Mouse (Mus musculus) midbrain, embryonic 14.5 days (tissue): ENCODE data around the gene Unc93b1. TPM values are rescaled to one million over a fixed set of nuclear protein-coding genes. Genes with fewer than 3 reads are reported as not detected.
"Not testable (repeated sequence)": the region's sequence is repeated elsewhere in the genome, so short reads cannot be mapped to it uniquely, and the experiment has no call there.

ENCODE experiments used
- ATAC-seq: fragments of 200-750 bp; cut with Nextera tagmentation; 2 replicates; pipeline ENCODE4 v1.8.0; 2017; ENCODE audit warnings: moderate number of reproducible peaks, moderate library complexity; ENCODE audit not compliant: low FRiP score, low TSS enrichment
- DNase-seq: peaks from one replicate; pipeline ENCODE4 v3.0.0-alpha.2; 2015
- H3K27ac ChIP-seq: fragments of 300-500 bp; sonication (generic); replicated peaks from 2 replicates; pipeline ENCODE4 v1.5.1; 2014; ENCODE audit warnings: mild to moderate bottlenecking, low read depth, low read length, moderate library complexity
- H3K27me3 ChIP-seq: fragments of 300-500 bp; sonication (generic); 2 replicates; pipeline ENCODE4 v1.6.1; 2014; ENCODE audit warnings: low read length, control low read depth, mixed read lengths; ENCODE audit not compliant: control insufficient read depth, insufficient read depth
- H3K36me3 ChIP-seq: fragments of 300-500 bp; sonication (generic); 2 replicates; pipeline ENCODE4 v1.6.1; 2014; ENCODE audit warnings: low read length, control low read depth; ENCODE audit not compliant: control insufficient read depth, insufficient read depth
- H3K4me1 ChIP-seq: fragments of 300-500 bp; sonication (generic); 2 replicates; pipeline ENCODE4 v1.6.1; 2014; ENCODE audit warnings: mild to moderate bottlenecking, antibody characterized with exemption, low read length, control low read depth; ENCODE audit not compliant: control insufficient read depth, insufficient read depth
- H3K4me2 ChIP-seq: fragments of 300-500 bp; sonication (generic); 2 replicates; pipeline ENCODE4 v1.6.1; 2014; ENCODE audit warnings: mild to moderate bottlenecking, low read length, moderate library complexity
- H3K4me3 ChIP-seq: fragments of 300-500 bp; sonication (generic); replicated peaks from 2 replicates; pipeline ENCODE4 v1.5.1; 2014; ENCODE audit warnings: low read depth, low read length
- H3K9ac ChIP-seq: fragments of 300-500 bp; sonication (generic); replicated peaks from 2 replicates; pipeline ENCODE4 v1.6.1; 2014; ENCODE audit warnings: mild to moderate bottlenecking, low read length, moderate library complexity
- H3K9me3 ChIP-seq: fragments of 300-500 bp; sonication (generic); 2 replicates; pipeline ENCODE4 v1.6.1; 2016; ENCODE audit warnings: low read length, control low read depth, mixed read lengths; ENCODE audit not compliant: control insufficient read depth
- WGBS: fragments of 180-500 bp; shearing (Covaris S2); extraction: QIAGEN DNeasy Blood & Tissue Kit; methylation state at CpG from one replicate; pipeline ENCODE4 v1.1.7; 2014; 5-methylcytosine and 5-hydroxymethylcytosine counted together
- polyA plus RNA-seq: library from polyadenylated mRNA; unstranded; fragments of >200 nt; fragmentation: Nextera tagmentation; extraction: Ambion mirVana; gene quantifications from 2 replicates; pipeline ENCODE4 v1.2.1, GENCODE M21; 2014

Gene Unc93b1
- polyA plus RNA-seq, 1 experiment from 2014 or later: 13.4 TPM

DNA sequence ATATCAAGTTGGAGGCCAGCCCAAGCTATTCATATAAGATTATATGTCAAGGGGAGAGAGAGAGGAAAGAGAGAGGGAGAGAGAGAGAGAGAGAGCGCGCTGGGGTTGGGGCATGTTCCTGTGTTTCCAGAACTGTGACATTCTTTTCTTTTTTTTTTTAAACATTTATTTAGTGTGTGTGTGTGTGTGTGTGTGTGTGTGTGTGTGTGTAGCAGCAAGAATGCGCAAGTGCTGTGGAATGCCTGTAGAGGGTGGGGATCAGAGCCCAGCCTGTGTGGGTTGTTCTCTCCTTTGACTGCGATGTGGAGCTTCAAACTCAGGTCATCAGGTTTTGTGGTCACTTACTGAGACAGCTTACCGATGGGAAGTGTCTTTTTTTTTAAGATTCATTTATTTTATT, 25.2 kb downstream of the Unc93b1 start:
- DNase-seq (no peak), ATAC-seq (no peak)
- Histone ChIP-seq H3K4me2 (no peak overlapping the region), H3K36me3 (no peaks in the 10 kb centered on the region), H3K9me3 (no peaks in the 10 kb centered on the region), H3K4me3 (no peak overlapping the region), H3K9ac (no peak overlapping the region), H3K27me3 (no peaks in the 10 kb centered on the region), H3K27ac (no peak overlapping the region), H3K4me1 (no peaks in the 10 kb centered on the region)
- 90% methylated on average over 5 of the region's 5 CpGs for WGBS

GRCm38 (mm10) chr19:3961805-3962204, 26.8 kb downstream of the Unc93b1 start:
- not testable (repeated sequence) for H3K4me3 ChIP-seq, H3K27me3 ChIP-seq, DNase-seq, H3K9ac ChIP-seq, H3K36me3 ChIP-seq, ATAC-seq, H3K4me2 ChIP-seq, H3K9me3 ChIP-seq, H3K27ac ChIP-seq, H3K4me1 ChIP-seq
- WGBS: 83% methylated on average over 6 of the region's 6 CpGs

GRCm38 (mm10) chr19:3962469-3962868, 27.5 kb downstream of the Unc93b1 start:
- no peak for DNase-seq
- Histone ChIP-seq H3K27me3 (no peaks in the 10 kb centered on the region), H3K27ac (no peak overlapping the region), H3K4me3 (no peak overlapping the region), H3K4me1 (no peaks in the 10 kb centered on the region), H3K9ac (no peak overlapping the region), H3K36me3 (no peaks in the 10 kb centered on the region), H3K4me2 (no peak overlapping the region), H3K9me3 (no peaks in the 10 kb centered on the region)
- no peak for ATAC-seq
- 11% methylated on average over 2 of the region's 2 CpGs for WGBS

GRCm38 (mm10) chr19:3964030-3964429, 29.0 kb downstream of the Unc93b1 start:
- Histone ChIP-seq H3K9me3 (no peaks in the 10 kb centered on the region), H3K4me3 (no peak overlapping the region), H3K4me1 (no peaks in the 10 kb centered on the region), H3K27ac (no peak overlapping the region), H3K27me3 (no peaks in the 10 kb centered on the region), H3K9ac (no peak overlapping the region), H3K36me3 (no peaks in the 10 kb centered on the region), H3K4me2 (no peak overlapping the region)
- ATAC-seq (no peak), DNase-seq (no peak)
- 75% methylated on average over 4 of the region's 4 CpGs for WGBS

DNA sequence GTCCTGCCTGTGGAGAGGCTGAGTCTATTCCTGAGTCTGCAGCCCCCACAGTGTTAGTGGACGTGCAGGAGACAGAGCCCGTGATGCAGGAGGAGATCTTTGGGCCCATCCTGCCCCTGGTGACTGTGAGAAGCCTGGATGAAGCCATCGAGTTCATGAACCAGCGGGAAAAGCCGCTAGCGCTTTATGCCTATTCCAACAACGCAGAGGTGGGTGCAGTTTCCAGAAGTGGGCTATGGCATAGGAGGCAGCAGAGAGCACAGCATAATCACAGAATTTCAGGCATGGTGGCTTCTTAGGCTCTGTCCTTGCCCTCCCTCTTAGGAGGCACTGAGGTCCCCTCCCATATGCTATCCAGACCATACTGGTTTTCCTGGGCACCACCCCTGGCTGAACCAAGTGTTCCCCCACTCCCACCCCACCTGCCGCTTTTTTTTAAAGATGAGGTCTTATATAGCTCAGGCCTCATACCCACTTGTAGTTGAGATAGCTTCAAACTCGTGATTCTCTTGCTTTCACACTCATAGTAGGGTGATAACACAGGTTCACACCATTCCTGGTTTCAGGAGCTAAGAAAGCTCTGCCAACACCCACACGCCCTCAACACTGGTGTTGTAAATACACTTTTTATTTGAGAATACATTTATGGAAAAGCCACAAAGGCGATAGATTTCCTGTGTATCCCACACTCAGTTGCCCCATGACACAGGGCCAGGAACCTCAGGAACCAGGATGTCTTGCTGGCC, 31.5 kb downstream of the Unc93b1 start:
- H3K4me2 ChIP-seq: no peak overlapping the region
- no peak overlapping the region for H3K9ac ChIP-seq
- no peaks in the 10 kb centered on the region for H3K4me1 ChIP-seq
- DNase-seq (no peak), ATAC-seq (no peak)
- no peaks in the 10 kb centered on the region for H3K36me3 ChIP-seq
- no peaks in the 10 kb centered on the region for H3K27me3 ChIP-seq
- no peak overlapping the region for H3K27ac ChIP-seq
- H3K4me3 ChIP-seq: no peak overlapping the region
- H3K9me3 ChIP-seq: no peaks in the 10 kb centered on the region
- 68% methylated on average over 11 of the region's 11 CpGs for whole genome bisulfite sequencing

- no peak for DNase-seq
- no peak overlapping the region for H3K4me3 ChIP-seq
- no peak overlapping the region for H3K4me2 ChIP-seq
- H3K9ac ChIP-seq: no peak overlapping the region
- no peaks in the 10 kb centered on the region for H3K36me3 ChIP-seq
- H3K4me1 ChIP-seq: no peaks in the 10 kb centered on the region
- no peaks in the 10 kb centered on the region for H3K27me3 ChIP-seq
- ATAC-seq: no peak
- no peak overlapping the region for H3K27ac ChIP-seq
- H3K9me3 ChIP-seq: no peaks in the 10 kb centered on the region
- 66% methylated on average over 3 of the region's 3 CpGs for WGBS
Observed at GRCm38 (mm10) chr19:3967258-3967657, 32.3 kb downstream of the Unc93b1 start.

GRCm38 (mm10) chr19:3972229-3972628, 37.2 kb downstream of the Unc93b1 start, which contains the start of gene Aldh3b2:
TSS of gene Aldh3b2 (plus strand) at chr19:3972328.
- H3K27me3 ChIP-seq: no peaks in the 10 kb centered on the region
- no peaks in the 10 kb centered on the region for H3K36me3 ChIP-seq
- WGBS: 59% methylated on average over 9 of the region's 9 CpGs
- H3K9ac ChIP-seq: no peak within 1 kb of the TSS
- H3K9me3 ChIP-seq: no peaks in the 10 kb centered on the region
- no peak within 1 kb of the TSS for H3K27ac ChIP-seq
- no peak for DNase-seq
- H3K4me1 ChIP-seq: no peaks in the 10 kb centered on the region
- no peak within 1 kb of the TSS for H3K4me2 ChIP-seq
- H3K4me3 ChIP-seq: no peak within 1 kb of the TSS
- no peak for ATAC-seq

- not testable (repeated sequence) for H3K4me1 ChIP-seq, H3K36me3 ChIP-seq, H3K27ac ChIP-seq, H3K27me3 ChIP-seq, ATAC-seq, H3K9me3 ChIP-seq, H3K9ac ChIP-seq, DNase-seq, H3K4me3 ChIP-seq, H3K4me2 ChIP-seq
- WGBS: 81% methylated on average over 6 of the region's 6 CpGs
Observed at GRCm38 (mm10) chr19:3974608-3975007, 39.6 kb downstream of the Unc93b1 start.

DNA sequence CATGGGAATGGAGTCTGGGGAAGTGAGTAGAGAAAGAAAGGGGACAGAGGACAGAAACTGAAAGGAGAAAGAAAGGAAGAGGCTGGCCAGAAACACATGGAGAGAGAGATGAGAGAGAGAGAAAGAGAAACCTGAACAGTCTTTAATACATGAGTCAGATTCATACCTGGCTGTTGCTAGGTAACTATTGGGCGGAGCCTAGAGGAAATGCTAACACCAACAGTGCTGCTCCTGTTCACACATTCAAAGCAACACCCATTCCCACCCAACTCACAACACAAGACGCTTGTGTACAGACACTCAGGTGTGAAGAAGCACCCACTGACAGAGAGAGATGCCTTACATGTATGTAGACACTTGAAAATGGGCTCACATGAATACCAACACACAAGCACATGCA, 40.9 kb downstream of the Unc93b1 start:
- no peak for DNase-seq
- no peak for ATAC-seq
- H3K36me3 ChIP-seq: no peaks in the 10 kb centered on the region
- 82% methylated on average over 2 of the region's 2 CpGs for WGBS
- H3K4me1 ChIP-seq: no peaks in the 10 kb centered on the region
- H3K9ac ChIP-seq: no peak overlapping the region
- no peak overlapping the region for H3K4me2 ChIP-seq
- H3K27me3 ChIP-seq: no peaks in the 10 kb centered on the region
- H3K9me3 ChIP-seq: no peaks in the 10 kb centered on the region
- H3K4me3 ChIP-seq: no peak overlapping the region
- H3K27ac ChIP-seq: no peak overlapping the region
